Mouse (Mus musculus) G1E (cell line): ENCODE measurements at regions not wholly inside any gene's neighbourhood (a gene's known extent, or its start where the extent isn't known, plus 50 kb on each side); places are given as distances from the start of the nearest gene placed in this dataset.

Experiments used
- ATAC-seq: 2 replicates; pipeline ENCODE4 v1.8.0; 2016; ENCODE audit warnings: mild to moderate bottlenecking; ENCODE audit not compliant: insufficient number of reproducible peaks, poor library complexity, low FRiP score, severe bottlenecking; ENCODE audit errors: extremely low read depth
- DNase-seq: peaks from one replicate; pipeline ENCODE4 v3.0.0; 2012; ENCODE audit warnings: low spot score
- H3K27me3 ChIP-seq: 2 replicates; pipeline ENCODE4 v1.6.1; 2012; ENCODE audit warnings: mild to moderate bottlenecking, low read length, inconsistent platforms; ENCODE audit not compliant: insufficient read depth
- H3K36me3 ChIP-seq: replicated peaks from 2 replicates; pipeline ENCODE3; 2012; ENCODE audit warnings: mild to moderate bottlenecking, inconsistent platforms
- H3K4me1 ChIP-seq: 2 replicates; pipeline ENCODE4 v1.6.1; 2012; ENCODE audit warnings: low read depth, low read length, inconsistent platforms, mixed read lengths; ENCODE audit not compliant: insufficient read depth
- H3K4me3 ChIP-seq: 2 replicates; pipeline ENCODE4 v1.5.1; 2012; ENCODE audit warnings: low read depth, mild to moderate bottlenecking, inconsistent platforms, low read length, moderate library complexity, mixed read lengths
- H3K9me3 ChIP-seq: replicated peaks from 2 replicates; pipeline ENCODE4 v1.6.1; 2012; ENCODE audit warnings: inconsistent platforms
- CTCF ChIP-seq: IDR thresholded peaks from 2 replicates; pipeline ENCODE4 v1.5.1; 2012; ENCODE audit warnings: low read depth, low read length, inconsistent platforms, mixed read lengths
- GATA1 ChIP-seq: IDR thresholded peaks from 2 replicates; pipeline ENCODE4 v1.6.1; 2012; ENCODE audit warnings: borderline replicate concordance, low read length, inconsistent platforms, mixed read lengths
- GATA2 ChIP-seq: IDR thresholded peaks from 2 replicates; pipeline ENCODE4 v1.6.1; 2012; ENCODE audit warnings: low read depth, low read length, inconsistent platforms, borderline replicate concordance
- POLR2AphosphoS5 ChIP-seq: IDR thresholded peaks from 2 replicates; pipeline ENCODE4 v1.6.1; 2012; ENCODE audit warnings: low read depth, low read length, inconsistent platforms; ENCODE audit not compliant: insufficient replicate concordance
- TAL1 ChIP-seq: conservative IDR thresholded peaks from 2 replicates; pipeline ENCODE4 v1.6.1; 2012; ENCODE audit warnings: low read depth, low read length, inconsistent platforms, mixed read lengths

GRCm38 (mm10) chr19:14740936-14741335 lies 143.1 kb upstream of the Tle4 start:
- Histone ChIP-seq H3K27me3 (no peaks in the 10 kb centered on the region), H3K4me1 (no peaks in the 10 kb centered on the region), H3K36me3 (no peaks in the 10 kb centered on the region), H3K4me3 (no peak overlapping the region), H3K9me3 (no peaks in the 10 kb centered on the region)
- no peak for TF ChIP-seq TAL1
- TF ChIP-seq CTCF, result no peak
- TF ChIP-seq GATA1, result no peak
- no peak for TF ChIP-seq POLR2AphosphoS5
- ATAC-seq, result no peak
- DNase-seq, result no peak

GRCm38 (mm10) chr19:14740139-14740538 lies 142.3 kb upstream of the Tle4 start:
- Histone ChIP-seq H3K27me3 (no peaks in the 10 kb centered on the region), H3K4me1 (no peaks in the 10 kb centered on the region), H3K4me3 (no peak overlapping the region), H3K9me3 (no peaks in the 10 kb centered on the region), H3K36me3 (no peaks in the 10 kb centered on the region)
- no peak for ATAC-seq
- TF ChIP-seq TAL1 (no peak), POLR2AphosphoS5 (no peak), CTCF (no peak), GATA2 (no peak)
- DNase-seq, result no peak

GRCm38 (mm10) chr19:14736514-14736913 lies 138.7 kb upstream of the Tle4 start:
- H3K27me3 ChIP-seq, result no peaks in the 10 kb centered on the region
- DNase-seq, result no peak
- no peaks in the 10 kb centered on the region for H3K4me1 ChIP-seq
- ATAC-seq, result no peak
- no peak for TF ChIP-seq TAL1
- H3K36me3 ChIP-seq, result no peaks in the 10 kb centered on the region
- H3K9me3 ChIP-seq, result no peaks in the 10 kb centered on the region
- H3K4me3 ChIP-seq, result no peak overlapping the region

GRCm38 (mm10) chr19:14725329-14725728 lies 127.5 kb upstream of the Tle4 start:
- DNase-seq (no peak), ATAC-seq (no peak)
- TF ChIP-seq GATA1 (no peak), TAL1 (no peak), GATA2 (no peak), POLR2AphosphoS5 (no peak)
- Histone ChIP-seq H3K27me3 (no peaks in the 10 kb centered on the region), H3K9me3 (no peaks in the 10 kb centered on the region), H3K4me1 (no peaks in the 10 kb centered on the region), H3K4me3 (no peak overlapping the region), H3K36me3 (no peaks in the 10 kb centered on the region)

GRCm38 (mm10) chr19:14724637-14725036 lies 126.8 kb upstream of the Tle4 start:
- DNase-seq, result no peak
- ATAC-seq, result no peak
- TF ChIP-seq CTCF, result no peak
- no peak for TF ChIP-seq POLR2AphosphoS5
- no peak for TF ChIP-seq TAL1
- TF ChIP-seq GATA2, result no peak
- no peak for TF ChIP-seq GATA1
- Histone ChIP-seq H3K9me3 (no peaks in the 10 kb centered on the region), H3K4me1 (no peaks in the 10 kb centered on the region), H3K4me3 (no peak overlapping the region), H3K36me3 (no peaks in the 10 kb centered on the region), H3K27me3 (no peaks in the 10 kb centered on the region)

- no peak overlapping the region for H3K4me3 ChIP-seq
- TF ChIP-seq TAL1, result no peak
- TF ChIP-seq GATA1, result no peak
- no peak for TF ChIP-seq CTCF
- no peak for TF ChIP-seq GATA2
- no peak for TF ChIP-seq POLR2AphosphoS5
- DNase-seq (no peak), ATAC-seq (no peak)
- no peaks in the 10 kb centered on the region for H3K27me3 ChIP-seq
- no peaks in the 10 kb centered on the region for H3K4me1 ChIP-seq
- H3K36me3 ChIP-seq, result no peaks in the 10 kb centered on the region
- H3K9me3 ChIP-seq, result no peaks in the 10 kb centered on the region
Measured at GRCm38 (mm10) chr19:14705791-14706190, 107.9 kb upstream of the Tle4 start.

GRCm38 (mm10) chr19:14701116-14701515 lies 103.3 kb upstream of the Tle4 start:
- no peak for DNase-seq
- no peak for ATAC-seq
- Histone ChIP-seq H3K36me3 (no peaks in the 10 kb centered on the region), H3K27me3 (no peaks in the 10 kb centered on the region), H3K4me3 (no peak overlapping the region), H3K9me3 (no peaks in the 10 kb centered on the region), H3K4me1 (no peaks in the 10 kb centered on the region)
- TF ChIP-seq GATA1 (no peak), TAL1 (no peak), POLR2AphosphoS5 (no peak), GATA2 (no peak), CTCF (no peak)
